Mouse (Mus musculus) forebrain, embryonic 13.5 days (tissue): ENCODE data around the gene Serpine1. TPM values are rescaled to one million over a fixed set of nuclear protein-coding genes. Genes with fewer than 3 reads are reported as not detected.

Experiments used
- ATAC-seq: fragments of 200-750 bp; cut with Nextera tagmentation; 2 replicates; pipeline ENCODE4 v1.8.0; 2017
- H3K27ac ChIP-seq: fragments of 300-500 bp; sonication (generic); 2 replicates; pipeline ENCODE4 v1.5.1; 2015; ENCODE audit warnings: inconsistent platforms, mild to moderate bottlenecking, moderate library complexity
- H3K27me3 ChIP-seq: fragments of 300-500 bp; sonication (generic); 2 replicates; pipeline ENCODE4 v1.6.1; 2015; ENCODE audit warnings: mild to moderate bottlenecking, inconsistent platforms
- H3K36me3 ChIP-seq: fragments of 300-500 bp; sonication (generic); 2 replicates; pipeline ENCODE4 v1.6.1; 2015; ENCODE audit warnings: mild to moderate bottlenecking, inconsistent platforms; ENCODE audit not compliant: poor library complexity, severe bottlenecking
- H3K4me1 ChIP-seq: fragments of 300-500 bp; sonication (generic); 2 replicates; pipeline ENCODE4 v1.6.1; 2015; ENCODE audit warnings: inconsistent platforms
- H3K4me2 ChIP-seq: fragments of 300-500 bp; sonication (generic); 2 replicates; pipeline ENCODE4 v1.6.1; 2015; ENCODE audit warnings: inconsistent platforms, mild to moderate bottlenecking, moderate library complexity
- H3K4me3 ChIP-seq: fragments of 300-500 bp; sonication (generic); 2 replicates; pipeline ENCODE4 v1.5.1; 2015; ENCODE audit warnings: mild to moderate bottlenecking, inconsistent platforms
- H3K9ac ChIP-seq: fragments of 300-500 bp; sonication (generic); 2 replicates; pipeline ENCODE4 v1.6.1; 2015; ENCODE audit warnings: mild to moderate bottlenecking, inconsistent platforms
- H3K9me3 ChIP-seq: fragments of 300-500 bp; sonication (generic); replicated peaks from 2 replicates; pipeline ENCODE4 v1.6.1; 2016; ENCODE audit warnings: inconsistent platforms
- WGBS: fragments of 180-500 bp; shearing (Covaris S2); methylation state at CpG from one replicate; pipeline ENCODE4 v1.1.7; 2015; 5-methylcytosine and 5-hydroxymethylcytosine counted together
- polyA plus RNA-seq: library from polyadenylated mRNA; unstranded; fragments of >200 nt; fragmentation: Nextera tagmentation; extraction: Ambion mirVana; gene quantifications from 2 replicates; pipeline ENCODE4 v1.2.1, GENCODE M21; 2015

Gene Serpine1
- polyA plus RNA-seq, 1 experiment from 2014 or later: 0.14 TPM

- peaks cover 7% of the 10 kb centered on the region; the same call in 1 of the 2 replicates for H3K36me3 ChIP-seq
- H3K9me3 ChIP-seq: no peaks in the 10 kb centered on the region
- no peak overlapping the region for H3K27ac ChIP-seq
- no peak for ATAC-seq
- H3K9ac ChIP-seq: no peak overlapping the region
- H3K4me3 ChIP-seq: no peak overlapping the region
- no peak overlapping the region for H3K4me2 ChIP-seq
- no peaks in the 10 kb centered on the region for H3K27me3 ChIP-seq
- H3K4me1 ChIP-seq: peaks cover 5% of the 10 kb centered on the region; the same call in 1 of the 2 replicates
- 69% methylated on average over 6 of the region's 6 CpGs for WGBS
Measured at GRCm38 (mm10) chr5:137108111-137108510, 36.0 kb upstream of the Serpine1 start.

- no peaks in the 10 kb centered on the region for H3K27me3 ChIP-seq
- H3K9me3 ChIP-seq: no peaks in the 10 kb centered on the region
- no peak for ATAC-seq
- no peak overlapping the region for H3K4me3 ChIP-seq
- H3K4me1 ChIP-seq: peaks cover 10% of the 10 kb centered on the region; the same call in 1 of the 2 replicates
- peaks cover 3% of the 10 kb centered on the region; the same call in 1 of the 2 replicates for H3K36me3 ChIP-seq
- H3K27ac ChIP-seq: no peak overlapping the region
- H3K9ac ChIP-seq: no peak overlapping the region
- H3K4me2 ChIP-seq: no peak overlapping the region
- 80% methylated on average over 8 of the region's 8 CpGs for WGBS
Measured at GRCm38 (mm10) chr5:137107670-137108069, 35.6 kb upstream of the Serpine1 start.

- peak; percentile 62 for ATAC-seq
- Histone ChIP-seq H3K9ac (no peak overlapping the region), H3K4me2 (no peak overlapping the region), H3K9me3 (no peaks in the 10 kb centered on the region), H3K27me3 (no peaks in the 10 kb centered on the region), H3K36me3 (no peaks in the 10 kb centered on the region), H3K4me1 (peaks cover 10% of the 10 kb centered on the region; the same call in 1 of the 2 replicates), H3K27ac (no peak overlapping the region), H3K4me3 (no peak overlapping the region)
- 10% methylated on average over 6 of the region's 6 CpGs for WGBS
Measured at GRCm38 (mm10) chr5:137107024-137107423, 35.0 kb upstream of the Serpine1 start.

GRCm38 (mm10) chr5:137106434-137106833 lies 34.4 kb upstream of the Serpine1 start:
- Histone ChIP-seq H3K9ac (no peak overlapping the region), H3K36me3 (no peaks in the 10 kb centered on the region), H3K27ac (no peak overlapping the region), H3K9me3 (no peaks in the 10 kb centered on the region), H3K27me3 (no peaks in the 10 kb centered on the region), H3K4me3 (no peak overlapping the region), H3K4me2 (no peak overlapping the region), H3K4me1 (peaks cover 10% of the 10 kb centered on the region; the same call in 1 of the 2 replicates)
- 73% methylated on average over 4 of the region's 4 CpGs for WGBS
- no peak for ATAC-seq

- H3K4me1 ChIP-seq: peaks cover 10% of the 10 kb centered on the region; the same call in 1 of the 2 replicates
- ATAC-seq: no peak
- no peaks in the 10 kb centered on the region for H3K36me3 ChIP-seq
- no peaks in the 10 kb centered on the region for H3K9me3 ChIP-seq
- no peak overlapping the region for H3K4me2 ChIP-seq
- H3K9ac ChIP-seq: no peak overlapping the region
- no peak overlapping the region for H3K27ac ChIP-seq
- WGBS: 90% methylated on average over 2 of the region's 2 CpGs
- no peaks in the 10 kb centered on the region for H3K27me3 ChIP-seq
- H3K4me3 ChIP-seq: no peak overlapping the region
Measured at GRCm38 (mm10) chr5:137103969-137104368, 31.9 kb upstream of the Serpine1 start.

- H3K4me2 ChIP-seq: no peak overlapping the region
- no peaks in the 10 kb centered on the region for H3K36me3 ChIP-seq
- WGBS: 69% methylated on average over 28 of the region's 28 CpGs
- no peak overlapping the region for H3K9ac ChIP-seq
- no peak overlapping the region for H3K4me3 ChIP-seq
- H3K27ac ChIP-seq: no peak overlapping the region
- ATAC-seq: no peak
- peaks cover 10% of the 10 kb centered on the region; the same call in 1 of the 2 replicates for H3K4me1 ChIP-seq
- H3K9me3 ChIP-seq: no peaks in the 10 kb centered on the region
- no peaks in the 10 kb centered on the region for H3K27me3 ChIP-seq
Measured at GRCm38 (mm10) chr5:137102575-137103522, 30.8 kb upstream of the Serpine1 start.

GRCm38 (mm10) chr5:137102078-137102477 lies 30.0 kb upstream of the Serpine1 start:
- no peak overlapping the region for H3K9ac ChIP-seq
- no peak overlapping the region for H3K4me3 ChIP-seq
- 77% methylated on average over 10 of the region's 10 CpGs for WGBS
- no peaks in the 10 kb centered on the region for H3K27me3 ChIP-seq
- ATAC-seq: no peak
- no peak overlapping the region for H3K4me2 ChIP-seq
- H3K27ac ChIP-seq: no peak overlapping the region
- H3K36me3 ChIP-seq: no peaks in the 10 kb centered on the region
- no peaks in the 10 kb centered on the region for H3K9me3 ChIP-seq
- H3K4me1 ChIP-seq: peaks cover 10% of the 10 kb centered on the region; the same call in 1 of the 2 replicates

GRCm38 (mm10) chr5:137100660-137101059 lies 28.6 kb upstream of the Serpine1 start:
- H3K27me3 ChIP-seq: no peaks in the 10 kb centered on the region
- WGBS: 63% methylated on average over 4 of the region's 4 CpGs
- no peak overlapping the region for H3K9ac ChIP-seq

GRCm38 (mm10) chr5:137098418-137098817 lies 26.4 kb upstream of the Serpine1 start:
- H3K4me1 ChIP-seq: peaks cover 8% of the 10 kb centered on the region; the same call in 1 of the 2 replicates
- H3K27ac ChIP-seq: no peak overlapping the region
- no peak overlapping the region for H3K4me3 ChIP-seq
- no peaks in the 10 kb centered on the region for H3K9me3 ChIP-seq
- H3K4me2 ChIP-seq: no peak overlapping the region
- ATAC-seq: no peak
- 82% methylated on average over 11 of the region's 11 CpGs for WGBS
- H3K27me3 ChIP-seq: no peaks in the 10 kb centered on the region
- H3K36me3 ChIP-seq: no peaks in the 10 kb centered on the region
- H3K9ac ChIP-seq: no peak overlapping the region

More at GRCm38 (mm10) chr5:137100660-137101059, 28.6 kb upstream of the Serpine1 start:
- H3K4me3 ChIP-seq: no peak overlapping the region
- no peak overlapping the region for H3K27ac ChIP-seq
- H3K9me3 ChIP-seq: no peaks in the 10 kb centered on the region
- no peak overlapping the region for H3K4me2 ChIP-seq
- peaks cover 10% of the 10 kb centered on the region; the same call in 1 of the 2 replicates for H3K4me1 ChIP-seq
- no peak for ATAC-seq
- H3K36me3 ChIP-seq: no peaks in the 10 kb centered on the region

GRCm38 (mm10) chr5:137096037-137096436 lies 24.0 kb upstream of the Serpine1 start:
- no peak overlapping the region for H3K4me3 ChIP-seq
- no peak for ATAC-seq
- WGBS: 60% methylated on average over 1 of the region's 1 CpGs

GRCm38 (mm10) chr5:137095135-137095534 lies 23.1 kb upstream of the Serpine1 start:
- WGBS: 88% methylated on average over 10 of the region's 10 CpGs
- H3K4me1 ChIP-seq: no peaks in the 10 kb centered on the region
- ATAC-seq: no peak
- H3K4me3 ChIP-seq: no peak overlapping the region
- H3K9ac ChIP-seq: no peak overlapping the region
- no peaks in the 10 kb centered on the region for H3K27me3 ChIP-seq
- H3K27ac ChIP-seq: no peak overlapping the region
- no peaks in the 10 kb centered on the region for H3K36me3 ChIP-seq
- H3K9me3 ChIP-seq: no peaks in the 10 kb centered on the region
- no peak overlapping the region for H3K4me2 ChIP-seq

More at GRCm38 (mm10) chr5:137096037-137096436, 24.0 kb upstream of the Serpine1 start:
- no peak overlapping the region for H3K9ac ChIP-seq
- H3K4me1 ChIP-seq: no peaks in the 10 kb centered on the region
- no peaks in the 10 kb centered on the region for H3K36me3 ChIP-seq
- H3K27ac ChIP-seq: no peak overlapping the region
- no peaks in the 10 kb centered on the region for H3K9me3 ChIP-seq
- no peaks in the 10 kb centered on the region for H3K27me3 ChIP-seq
- no peak overlapping the region for H3K4me2 ChIP-seq

GRCm38 (mm10) chr5:137093720-137094119 lies 21.7 kb upstream of the Serpine1 start:
- Histone ChIP-seq H3K36me3 (no peaks in the 10 kb centered on the region), H3K4me1 (no peaks in the 10 kb centered on the region), H3K4me2 (no peak overlapping the region), H3K4me3 (no peak overlapping the region), H3K27ac (no peak overlapping the region), H3K9ac (no peak overlapping the region), H3K9me3 (no peaks in the 10 kb centered on the region), H3K27me3 (no peaks in the 10 kb centered on the region)
- WGBS: 77% methylated on average over 9 of the region's 9 CpGs
- no peak for ATAC-seq
